Mouse (Mus musculus) thymus, postnatal 25 days (tissue): ENCODE measurements around the gene Vmn1r239-ps.
"Not testable (repeated sequence)": the region's sequence is repeated elsewhere in the genome, so short reads cannot be mapped to it uniquely, and the experiment has no call there.

Source experiments
- DNase-seq: peaks from one replicate; pipeline ENCODE4 v3.0.0; 2022

Gene Vmn1r239-ps

GRCm38 (mm10) chrX:147453610-147454009, at the start of gene Vmn1r239-ps:
TSS of gene Vmn1r239-ps (minus strand) at chrX:147453710.
- DNase-seq: not testable (repeated sequence)

GRCm38 (mm10) chrX:147489551-147489950, 36.0 kb upstream of the Vmn1r239-ps start:
- no peak for DNase-seq

DNA sequence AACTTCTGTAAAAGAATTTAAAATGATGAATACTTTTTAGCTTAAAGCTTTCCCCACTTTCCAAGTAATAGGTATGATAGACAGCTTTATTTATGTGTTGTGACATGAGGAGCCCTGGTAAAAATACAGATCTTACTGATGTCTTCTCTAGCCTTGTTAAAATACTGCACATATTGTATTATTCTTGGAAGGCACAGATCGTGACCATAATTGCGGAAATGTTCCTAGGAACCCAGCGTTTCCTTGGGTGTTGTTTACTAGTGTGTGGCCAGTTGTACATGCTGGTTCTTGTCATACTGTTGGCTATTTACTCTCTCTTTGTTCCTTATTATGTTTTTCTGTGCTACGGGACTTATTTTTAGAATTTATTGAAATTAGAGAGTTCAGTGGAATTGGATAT, 10.1 kb downstream of the Vmn1r239-ps start:
- DNase-seq: no peak

DNA sequence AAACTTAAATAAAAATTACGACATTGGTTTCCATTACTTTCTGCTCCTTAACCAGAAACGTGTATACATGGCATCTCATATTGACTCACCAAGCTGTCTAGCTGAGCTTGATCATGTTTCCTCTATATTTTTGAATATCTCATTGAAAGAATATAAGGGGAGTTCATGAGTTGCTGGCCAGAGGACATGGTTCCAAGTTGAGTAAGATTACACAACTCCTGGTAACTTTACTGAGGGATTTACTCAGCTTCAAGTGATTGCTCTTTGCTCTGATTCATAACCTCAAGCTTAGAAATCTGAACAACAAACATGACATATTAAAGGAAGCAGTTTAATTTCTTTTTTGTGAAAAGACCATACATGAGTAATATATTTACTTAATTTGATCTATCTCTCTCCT, 18.1 kb downstream of the Vmn1r239-ps start:
- DNase-seq: no peak

GRCm38 (mm10) chrX:147429753-147430152, 23.8 kb downstream of the Vmn1r239-ps start:
- DNase-seq: no peak

- no peak for DNase-seq
Observed at GRCm38 (mm10) chrX:147429129-147429528, 24.4 kb downstream of the Vmn1r239-ps start, which contains the start of gene Il13ra2. TSS of gene Il13ra2 (minus strand) at chrX:147429192.
